9 mouse cellular contexts compared by ENCODE assay signal in the genomic region with DNA sequence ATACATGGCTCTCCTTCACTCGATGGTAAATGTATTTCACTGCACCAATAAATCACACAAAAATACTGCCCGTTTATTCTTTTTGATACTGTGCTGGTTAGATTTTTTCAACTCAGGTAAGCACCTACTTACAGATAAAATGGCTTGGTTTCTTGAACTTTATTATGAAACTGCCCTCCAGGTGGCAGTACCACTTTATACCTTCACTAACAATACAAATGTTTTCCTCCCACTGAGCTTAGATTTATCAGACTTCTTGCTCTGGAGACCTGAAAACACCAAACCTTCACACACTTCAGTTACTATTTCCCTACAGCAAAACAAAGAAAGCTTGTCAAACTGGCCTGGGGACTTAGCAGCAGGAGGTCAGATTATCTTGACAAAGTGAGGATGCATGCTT. TPM values are rescaled to one million over a fixed set of nuclear protein-coding genes. Genes with fewer than 3 reads are reported as not detected.
DNase-seq lines count a peak whose midpoint lies in the region; TF ChIP-seq lines count a peak whose summit lies in the region.
"Had no signal": no experiment of that assay in that cellular context is flagged by ENCODE, and none has a peak within 500 bp of the region (broad histone marks: within the 10 kb centered on the region; RNA-seq: fewer than 3 reads in every experiment).

No protein-coding gene starts in this region.

- no peak overlapping the region for H3K27ac ChIP-seq in layer of hippocampus, adult 2 months
- H3K27ac ChIP-seq: midbrain, embryonic 12.5 days had no signal

- peak; percentile 75 for TF ChIP-seq CTCF in layer of hippocampus, adult 2 months (conservative IDR thresholded peaks at IDR 0.05)

- H3K4me3 ChIP-seq in layer of hippocampus, adult 2 months: no peak overlapping the region
- H3K4me3 ChIP-seq: midbrain, embryonic 12.5 days had no signal

- peak; percentile 56 for DNase-seq in cerebellum, adult 9-10 months
- no peak for DNase-seq in cerebellum, adult 11 months
- DNase-seq in layer of hippocampus, adult 2 months (ENCODE audit: low spot score in 2 of 2): no peak
- DNase-seq in layer of hippocampus, postnatal 10 days (ENCODE audit: low spot score in 2 of 2): no peak
- peak; percentile 53 for DNase-seq in MN1 (ENCODE audit: low spot score)
- peak; percentile 72 for DNase-seq in induced T-regulatory cell, adult 2 months (ENCODE audit: low read depth)
- DNase-seq in testis, postnatal 10 days (ENCODE audit: low spot score): no peak
- no peak for DNase-seq in frontal cortex, postnatal 25 days (ENCODE audit: low spot score in 2 of 2)

RNA-seq across cellular contexts. Expression of a gene that starts 20.2 kb away (rescaled TPM):
- total RNA-seq in layer of hippocampus, adult 2 months (2021): 100 to 1,000 TPM; 105 to 110 TPM
- total RNA-seq in layer of hippocampus, postnatal 10 days (2021): 10 to 100 TPM; 75.4 to 82.2 TPM

Comparison
In these comparisons a context has a peak if more than half of its experiments do, and no peak if none do; other contexts are left out.
1. DNase-seq: peak in cerebellum, adult 9-10 months (single experiment), MN1 (single experiment) and induced T-regulatory cell, adult 2 months (single experiment); none in cerebellum, adult 11 months (single experiment), layer of hippocampus, adult 2 months (0 of 2), layer of hippocampus, postnatal 10 days (0 of 2), testis, postnatal 10 days (single experiment) and frontal cortex, postnatal 25 days (0 of 2).